ENCODE assay signal across 10 mouse cellular contexts in genomic region chr2:84037943-84038342, GRCm38 (mm10). TPM values are rescaled to one million over a fixed set of nuclear protein-coding genes. Genes with fewer than 3 reads are reported as not detected.
"Had no signal": no experiment of that assay in that cellular context is flagged by ENCODE, and none has a peak within 500 bp of the region (broad histone marks: within the 10 kb centered on the region; RNA-seq: fewer than 3 reads in every experiment).

No protein-coding gene starts in this region.

RNA-seq across cellular contexts. Expression of gene Gm13691, which starts 47.6 kb away (rescaled TPM):
- total RNA-seq: neutrophil, adult 5-6 weeks had no signal
- polyA plus RNA-seq: neural tube, embryonic 14.5 days; neural tube, embryonic 15.5 days; small intestine, adult 2 months; spleen, adult 2 months; stomach, embryonic 14.5 days; stomach, embryonic 16.5 days; stomach, postnatal 0 days; thymus, adult 2 months; thymus, postnatal 0 days had no signal

RNA-seq across cellular contexts. Expression of gene Gm13697, which starts 53.4 kb away (rescaled TPM):
- total RNA-seq: neutrophil, adult 5-6 weeks had no signal
- polyA plus RNA-seq: neural tube, embryonic 14.5 days; neural tube, embryonic 15.5 days; small intestine, adult 2 months; spleen, adult 2 months; stomach, embryonic 14.5 days; stomach, embryonic 16.5 days; stomach, postnatal 0 days; thymus, adult 2 months; thymus, postnatal 0 days had no signal

RNA-seq across cellular contexts. Expression of gene Gm13694, which starts 59.2 kb away (rescaled TPM):
- total RNA-seq: neutrophil, adult 5-6 weeks had no signal
- polyA plus RNA-seq: neural tube, embryonic 14.5 days; neural tube, embryonic 15.5 days; small intestine, adult 2 months; spleen, adult 2 months; stomach, embryonic 14.5 days; stomach, embryonic 16.5 days; stomach, postnatal 0 days; thymus, adult 2 months; thymus, postnatal 0 days had no signal
